Mouse (Mus musculus): ENCODE results near the gene Nol9.

The Nol9 gene

GRCm38 (mm10) chr4:152088556-152089120, 49.5 kb downstream of the Nol9 start:
- TF ChIP-seq GATA4 (IDR thresholded peaks at IDR 0.05; ENCODE audit: insufficient replicate concordance, low read length), result no peak

- no peak for TF ChIP-seq GATA4 (IDR thresholded peaks at IDR 0.05; ENCODE audit: insufficient replicate concordance, low read length)
Measured at GRCm38 (mm10) chr4:152090191-152090590, 51.1 kb downstream of the Nol9 start.

DNA sequence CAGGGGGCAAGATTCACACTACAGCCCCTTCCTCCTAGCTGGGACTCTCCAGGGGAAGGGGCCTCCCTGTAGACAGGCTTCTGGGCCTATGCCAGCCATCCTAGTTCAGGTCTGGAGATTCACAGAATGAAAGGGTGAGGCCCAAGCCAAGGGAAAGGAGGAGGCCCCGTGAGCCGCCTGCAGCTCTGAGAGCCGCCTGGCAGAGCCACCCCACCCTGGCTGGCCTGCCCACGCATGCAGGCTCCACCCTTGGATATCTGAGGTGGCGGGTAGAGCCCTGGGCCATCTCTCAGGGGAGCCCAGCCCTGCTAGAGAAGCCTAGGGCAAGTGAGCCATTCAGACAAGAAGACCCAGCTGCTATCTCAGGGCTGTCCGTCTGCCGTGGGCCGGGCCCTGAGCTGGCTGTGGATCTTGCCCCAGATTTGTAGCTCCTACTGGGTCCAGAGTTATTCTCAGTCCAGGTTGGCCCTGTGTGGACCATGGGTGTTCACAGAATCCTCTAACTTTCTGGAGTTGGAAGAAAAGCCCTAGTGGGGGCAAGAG, 53.7 kb downstream of the Nol9 start:
- no peak for TF ChIP-seq GATA4 (IDR thresholded peaks at IDR 0.05; ENCODE audit: insufficient replicate concordance, low read length)

DNA sequence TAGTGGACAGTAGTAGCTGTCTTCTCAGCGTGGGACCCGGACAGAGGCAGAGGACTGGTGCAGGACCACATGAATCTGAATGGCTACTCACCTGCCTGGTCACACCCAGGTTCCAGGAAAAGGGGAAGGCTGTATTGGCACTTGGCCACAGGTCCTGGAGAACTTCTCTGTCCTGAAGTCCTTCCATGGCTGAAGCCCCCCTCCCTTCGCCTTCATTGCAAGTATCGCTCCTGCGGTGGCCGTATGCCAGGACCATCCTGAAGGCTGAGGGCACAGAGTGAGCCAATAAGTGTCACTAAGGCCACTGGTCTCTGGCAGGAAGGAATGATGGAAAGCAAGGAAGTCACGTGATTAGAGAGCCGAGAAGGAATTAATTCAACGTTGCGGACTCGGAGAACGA, 55.1 kb downstream of the Nol9 start:
- TF ChIP-seq GATA4 (IDR thresholded peaks at IDR 0.05; ENCODE audit: insufficient replicate concordance, low read length), result no peak

DNA sequence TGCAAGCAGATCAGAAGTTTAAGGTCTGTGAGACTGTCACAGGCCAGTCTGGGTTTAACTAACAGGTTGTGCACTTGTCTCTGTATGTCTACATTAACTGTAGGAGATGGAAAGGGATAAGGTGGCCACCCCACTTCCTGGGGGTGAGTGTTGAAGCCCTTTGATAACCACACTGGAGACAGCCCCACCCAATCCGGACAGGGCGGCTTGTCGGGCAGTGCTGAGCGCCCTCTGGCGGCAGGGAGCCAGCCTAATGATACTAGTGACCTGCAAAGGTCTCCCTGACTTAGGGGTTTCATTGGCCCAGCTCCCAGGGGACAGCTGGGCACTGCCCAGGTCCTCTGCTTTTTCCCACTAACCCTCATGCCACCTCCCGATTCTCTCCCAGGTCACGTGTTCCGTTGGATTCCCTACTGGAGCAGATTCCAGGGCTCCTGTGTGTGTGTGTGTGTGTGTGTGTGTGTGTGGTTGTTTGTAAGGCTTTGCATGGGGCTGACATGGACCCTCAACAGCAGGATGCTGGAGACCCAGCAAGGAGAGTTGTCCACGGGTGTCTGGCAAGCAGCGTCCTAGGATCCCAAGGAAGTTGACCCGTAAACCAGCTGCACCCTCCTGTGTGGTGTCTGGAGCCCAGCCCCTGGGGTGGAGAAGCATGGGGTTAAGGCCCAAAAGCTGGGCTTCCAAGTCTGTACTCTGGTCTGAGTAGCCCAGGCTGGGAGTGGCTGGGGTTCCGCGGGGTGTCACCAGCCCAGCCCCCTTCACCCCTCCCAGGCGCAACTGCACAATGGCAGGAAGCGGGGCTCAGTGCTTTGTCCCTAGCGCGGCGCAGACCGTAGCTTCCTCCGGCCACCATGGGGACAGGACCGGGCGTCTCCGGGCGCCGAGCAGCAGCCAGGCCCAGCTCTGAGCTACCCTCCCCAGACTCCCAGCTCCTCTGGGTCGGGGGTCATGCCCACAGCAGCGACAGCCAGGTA, 57.1 kb downstream of the Nol9 start:
- no peak for TF ChIP-seq GATA4 (IDR thresholded peaks at IDR 0.05; ENCODE audit: insufficient replicate concordance, low read length)

DNA sequence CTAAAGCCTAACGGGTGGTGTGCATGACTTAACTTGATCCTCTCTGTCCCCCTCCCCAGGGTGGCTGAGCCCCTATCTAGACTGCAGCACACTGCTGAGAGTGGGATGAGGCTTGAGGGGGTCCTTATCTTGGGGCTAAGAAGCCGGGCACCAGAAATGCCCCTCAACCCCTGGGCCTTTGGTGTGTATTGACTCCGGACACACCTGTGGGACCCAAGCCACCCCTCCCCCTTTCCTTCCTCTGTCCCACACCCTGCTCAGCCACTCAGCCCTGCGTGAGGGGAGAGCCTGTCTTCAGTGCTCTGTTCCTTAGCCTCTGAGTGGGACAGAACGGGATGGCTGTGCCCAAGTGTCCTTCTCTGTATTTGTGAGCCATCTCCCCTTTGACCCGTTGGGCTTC, 57.8 kb downstream of the Nol9 start:
- no peak for TF ChIP-seq GATA4 (IDR thresholded peaks at IDR 0.05; ENCODE audit: insufficient replicate concordance, low read length)

DNA sequence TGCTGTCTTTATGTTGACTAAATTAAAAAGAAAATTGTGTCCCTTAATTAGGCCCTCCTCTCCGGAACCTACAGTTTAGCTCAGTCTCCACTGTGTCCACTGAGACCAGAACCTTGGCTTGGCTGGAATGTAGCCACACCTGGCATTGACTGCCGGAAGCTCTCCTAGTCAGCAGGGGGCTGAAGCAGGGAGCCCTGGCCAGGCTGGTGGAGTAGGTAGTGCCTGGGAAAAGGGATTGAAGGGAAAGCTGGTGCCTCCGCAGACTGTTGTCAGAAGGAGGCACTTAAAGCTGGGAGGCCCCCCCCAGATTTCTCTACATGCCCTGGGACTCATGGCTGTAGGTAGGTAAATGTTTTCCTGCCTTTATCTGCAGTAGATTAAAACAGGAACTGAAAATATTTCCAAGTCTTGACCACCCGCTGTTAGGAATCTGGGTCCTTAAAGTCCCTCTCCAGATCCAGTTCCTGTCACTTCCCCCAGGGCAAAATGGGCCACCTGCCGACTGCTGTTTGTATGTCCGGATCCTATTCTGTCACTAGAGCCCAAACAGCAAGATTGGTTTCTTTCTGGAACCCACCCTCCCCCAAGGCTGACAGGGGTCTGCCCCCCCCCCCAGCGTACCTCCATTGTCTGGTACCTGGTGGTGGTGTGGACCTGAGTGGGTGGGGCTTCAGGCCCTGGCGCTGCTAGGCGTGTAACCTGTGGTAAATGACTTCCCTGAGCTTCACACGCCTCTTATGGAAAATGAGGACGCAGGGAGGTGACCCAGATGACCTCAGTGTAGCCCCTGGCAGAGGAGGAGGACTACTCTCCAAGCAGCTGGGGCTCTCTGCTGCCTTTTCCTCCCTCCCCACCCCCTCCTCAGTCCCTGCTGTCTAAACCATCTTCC, 59.0 kb downstream of the Nol9 start:
- no peak for TF ChIP-seq GATA4 (IDR thresholded peaks at IDR 0.05; ENCODE audit: insufficient replicate concordance, low read length)

GRCm38 (mm10) chr4:152100541-152100940, 61.4 kb downstream of the Nol9 start:
- no peak for TF ChIP-seq GATA4 (IDR thresholded peaks at IDR 0.05; ENCODE audit: insufficient replicate concordance, low read length)

- TF ChIP-seq GATA4 (IDR thresholded peaks at IDR 0.05; ENCODE audit: insufficient replicate concordance, low read length), result no peak
Measured at GRCm38 (mm10) chr4:152101081-152101653, 62.0 kb downstream of the Nol9 start.

GRCm38 (mm10) chr4:152101921-152102320, 62.8 kb downstream of the Nol9 start:
- TF ChIP-seq GATA4 (IDR thresholded peaks at IDR 0.05; ENCODE audit: insufficient replicate concordance, low read length), result no peak

DNA sequence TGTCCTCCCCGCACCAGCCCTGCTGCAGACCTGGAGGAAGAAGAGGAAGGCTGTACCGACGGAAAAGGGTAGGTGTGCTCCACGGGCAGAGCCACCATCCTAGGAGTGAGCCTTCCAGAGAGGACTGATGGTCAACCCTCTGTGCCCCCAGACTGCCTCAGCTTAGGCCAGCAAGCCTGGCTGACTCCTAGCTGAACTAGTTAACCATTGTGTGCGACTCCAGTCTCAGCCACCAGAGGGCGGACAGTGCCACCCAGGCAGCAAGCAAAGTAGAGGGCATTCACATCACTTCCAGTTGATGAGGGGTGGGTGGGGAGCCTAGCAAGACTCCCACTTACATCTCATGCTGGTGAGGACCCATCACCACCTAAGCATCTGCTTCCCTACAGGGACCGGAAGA, 63.9 kb downstream of the Nol9 start:
- TF ChIP-seq GATA4 (IDR thresholded peaks at IDR 0.05; ENCODE audit: insufficient replicate concordance, low read length), result no peak

- TF ChIP-seq GATA4 (IDR thresholded peaks at IDR 0.05; ENCODE audit: insufficient replicate concordance, low read length), result no peak
Measured at GRCm38 (mm10) chr4:152106746-152107145, 67.6 kb downstream of the Nol9 start.

- no peak for TF ChIP-seq GATA4 (IDR thresholded peaks at IDR 0.05; ENCODE audit: insufficient replicate concordance, low read length)
Measured at GRCm38 (mm10) chr4:152107493-152107892, 68.4 kb downstream of the Nol9 start.

- no peak for TF ChIP-seq GATA4 (IDR thresholded peaks at IDR 0.05; ENCODE audit: insufficient replicate concordance, low read length)
Measured at GRCm38 (mm10) chr4:152107971-152108509, 68.9 kb downstream of the Nol9 start.

- no peak for TF ChIP-seq GATA4 (IDR thresholded peaks at IDR 0.05; ENCODE audit: insufficient replicate concordance, low read length)
Measured at GRCm38 (mm10) chr4:152108673-152109072, 69.6 kb downstream of the Nol9 start.

Data from liver, adult (tissue).